Mouse (Mus musculus) cerebellum, adult 11 months (tissue): ENCODE results near the gene Fam217b.
A peak's percentile ranks its signal among the peaks of the same experiment; 100 is the strongest.

ENCODE experiments used
- DNase-seq: peaks from one replicate; pipeline ENCODE4 v3.0.0; 2022

The Fam217b gene

DNA sequence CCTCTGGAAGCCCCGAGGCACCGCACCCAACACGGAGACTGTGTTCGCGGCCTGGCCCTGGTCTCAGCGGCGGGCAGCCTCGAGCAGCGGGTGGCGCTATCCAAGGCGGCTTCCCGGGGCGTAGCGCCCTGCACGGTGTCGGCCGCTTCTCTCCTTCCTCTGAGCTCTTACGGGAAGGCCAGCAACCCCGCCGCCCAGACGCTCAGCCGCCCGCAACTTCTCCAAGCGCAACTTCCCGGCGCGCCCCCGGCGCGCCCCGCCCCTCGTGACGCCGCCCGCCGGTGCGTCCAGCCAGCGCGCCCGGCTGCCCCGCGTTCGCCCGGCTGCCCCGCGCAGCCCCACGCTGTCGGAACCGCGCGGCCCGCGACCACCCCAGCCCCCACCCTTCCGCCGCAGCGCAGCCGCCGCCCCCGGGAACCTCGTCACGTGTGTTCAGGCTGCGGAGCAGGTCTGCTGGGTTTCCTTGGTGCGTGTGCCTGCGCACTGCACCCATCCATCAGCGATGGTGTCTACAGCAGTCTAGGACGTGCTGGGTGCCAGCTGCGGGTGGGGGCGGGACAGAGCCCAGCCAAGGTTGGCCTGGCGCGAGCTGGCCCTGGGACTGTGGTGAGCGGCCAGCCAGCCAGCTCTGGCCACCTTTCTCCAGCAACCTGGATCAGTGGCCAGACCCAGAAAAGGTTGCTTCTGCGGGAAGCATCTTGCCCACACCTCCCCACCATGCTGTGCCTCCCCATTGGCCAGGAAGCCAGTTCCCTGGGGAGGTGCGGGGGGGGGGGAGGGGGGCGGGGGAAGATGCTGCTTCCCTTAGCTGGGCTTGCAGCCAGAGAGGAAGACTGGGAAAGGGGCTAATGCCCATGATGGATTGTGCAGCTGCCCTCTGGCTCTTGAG is at the start of gene Fam217b, which contains the start of gene Ppp1r3d:
Gene Fam217b (plus strand): TSS at position 264 of the 889 bp plus-strand sequence.
Gene Ppp1r3d (minus strand): TSS at position 212 of the 889 bp plus-strand sequence.
- DNase-seq = peak; percentile 25

DNA sequence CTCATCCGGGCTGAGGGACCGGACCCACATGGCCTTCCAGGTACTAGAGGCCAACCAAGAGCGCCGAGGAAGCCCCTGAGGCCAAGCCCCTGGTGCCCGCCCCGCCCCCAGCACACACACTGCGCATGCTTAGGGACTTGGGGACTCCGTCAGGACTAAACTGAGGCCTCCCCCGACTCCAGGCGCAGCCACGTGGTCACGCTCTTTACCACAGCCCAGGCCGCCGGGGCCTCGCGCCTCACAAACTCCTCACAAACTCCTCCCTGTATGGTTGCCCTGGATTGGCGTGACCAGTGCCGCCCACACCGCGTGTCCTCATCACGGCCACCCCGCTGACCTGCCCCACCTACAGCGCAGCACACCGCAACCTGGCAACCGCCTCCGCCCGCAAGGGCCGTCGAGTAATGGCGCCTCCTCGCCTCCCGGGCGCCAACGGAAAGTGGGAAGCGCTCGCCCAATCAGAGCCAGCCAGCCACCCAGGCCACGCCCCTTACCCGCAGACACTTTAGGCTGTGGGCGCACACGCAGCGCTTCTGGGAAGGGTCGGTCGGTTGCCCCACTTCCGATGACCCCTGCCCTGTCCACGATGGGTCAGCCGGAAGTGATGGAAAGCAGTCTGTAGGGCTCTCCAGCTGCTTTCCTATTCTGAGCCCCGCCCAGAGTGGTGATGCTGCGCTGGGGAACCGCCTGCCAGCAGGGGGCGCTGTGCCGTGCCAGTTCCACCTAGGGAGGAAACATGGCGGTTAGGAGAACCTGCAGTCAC is 7.1 kb upstream of the Fam217b start, which contains the start of gene Sycp2:
Gene Sycp2 (minus strand): TSS at position 633 of the 763 bp plus-strand sequence.
- no peak for DNase-seq

DNA sequence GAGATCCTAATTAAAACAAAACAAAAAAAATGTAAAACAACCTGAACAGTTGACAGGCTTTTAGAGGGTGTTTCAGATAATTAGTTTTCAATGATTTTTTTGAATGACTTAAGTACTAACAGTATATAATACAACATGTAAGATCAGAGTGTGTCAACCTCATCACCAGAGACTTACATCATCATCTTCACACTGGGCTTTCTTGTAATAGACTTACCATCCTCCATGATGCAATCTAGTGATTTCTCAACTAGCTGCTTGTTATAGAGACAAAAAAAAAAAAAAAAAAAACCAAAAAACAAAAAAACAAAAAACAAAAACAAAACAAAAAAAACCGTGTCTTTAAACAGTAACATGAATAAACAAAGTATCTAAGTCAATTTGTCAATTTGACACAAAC is 5.3 kb upstream of the Fam217b start:
- no peak for DNase-seq

DNA sequence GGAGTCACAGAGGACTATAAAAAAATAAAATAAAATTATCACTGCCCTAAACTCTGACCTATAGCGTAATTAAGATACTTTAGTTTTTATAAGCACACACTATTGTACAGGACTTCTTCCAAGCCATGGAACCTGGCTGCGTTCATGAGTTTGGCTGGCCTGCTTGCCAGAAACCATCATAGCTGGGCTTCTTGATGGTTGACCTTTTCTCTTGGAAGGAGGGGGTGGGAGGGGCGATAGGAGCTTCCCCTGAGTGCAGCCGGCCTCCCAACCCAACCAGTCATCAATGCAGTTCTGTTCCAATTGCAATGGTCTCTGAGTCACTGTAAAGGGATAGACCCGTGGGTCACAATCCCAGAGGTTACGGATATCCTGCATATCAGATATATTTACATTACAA is 4.0 kb upstream of the Fam217b start:
- DNase-seq = no peak

DNA sequence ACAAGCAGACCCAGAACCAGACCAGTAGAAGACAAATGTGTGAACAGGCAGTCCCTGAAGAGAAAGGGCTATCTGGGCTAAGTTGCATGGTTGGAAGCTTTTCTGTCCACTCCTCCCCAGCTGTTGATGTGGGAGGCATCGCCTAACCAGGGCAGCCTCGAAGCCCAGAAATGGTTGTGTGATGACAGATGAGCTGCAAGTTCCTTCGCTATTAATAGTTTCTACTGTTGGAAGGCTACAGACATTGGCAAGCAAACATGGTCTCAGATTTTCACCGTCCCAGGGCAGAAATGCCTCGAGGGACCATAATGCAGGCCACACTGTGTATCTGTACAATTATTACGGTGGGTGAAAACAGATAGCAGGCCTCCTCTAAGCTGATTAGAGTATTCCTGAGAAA is 1.7 kb upstream of the Fam217b start:
- no peak for DNase-seq

DNA sequence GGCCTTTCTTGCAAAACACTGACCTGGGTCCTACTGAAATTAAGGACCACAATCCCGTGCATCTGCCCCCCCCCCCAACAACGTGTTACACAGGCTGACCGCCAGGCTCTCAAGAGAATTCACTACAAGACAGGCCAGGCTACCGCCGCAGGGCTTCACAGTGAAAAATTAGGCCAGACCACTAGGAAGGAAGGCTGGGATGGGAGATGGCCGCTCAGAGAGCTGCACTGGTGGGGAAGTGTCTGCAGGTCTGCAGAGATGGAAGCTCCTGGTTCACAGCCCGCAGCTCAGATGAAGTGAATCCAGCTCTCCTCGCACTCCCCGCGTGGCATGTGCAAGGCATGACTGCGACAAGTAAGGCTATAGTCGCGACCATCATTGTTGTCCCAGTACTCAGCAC is 1.2 kb upstream of the Fam217b start:
- DNase-seq = no peak

DNA sequence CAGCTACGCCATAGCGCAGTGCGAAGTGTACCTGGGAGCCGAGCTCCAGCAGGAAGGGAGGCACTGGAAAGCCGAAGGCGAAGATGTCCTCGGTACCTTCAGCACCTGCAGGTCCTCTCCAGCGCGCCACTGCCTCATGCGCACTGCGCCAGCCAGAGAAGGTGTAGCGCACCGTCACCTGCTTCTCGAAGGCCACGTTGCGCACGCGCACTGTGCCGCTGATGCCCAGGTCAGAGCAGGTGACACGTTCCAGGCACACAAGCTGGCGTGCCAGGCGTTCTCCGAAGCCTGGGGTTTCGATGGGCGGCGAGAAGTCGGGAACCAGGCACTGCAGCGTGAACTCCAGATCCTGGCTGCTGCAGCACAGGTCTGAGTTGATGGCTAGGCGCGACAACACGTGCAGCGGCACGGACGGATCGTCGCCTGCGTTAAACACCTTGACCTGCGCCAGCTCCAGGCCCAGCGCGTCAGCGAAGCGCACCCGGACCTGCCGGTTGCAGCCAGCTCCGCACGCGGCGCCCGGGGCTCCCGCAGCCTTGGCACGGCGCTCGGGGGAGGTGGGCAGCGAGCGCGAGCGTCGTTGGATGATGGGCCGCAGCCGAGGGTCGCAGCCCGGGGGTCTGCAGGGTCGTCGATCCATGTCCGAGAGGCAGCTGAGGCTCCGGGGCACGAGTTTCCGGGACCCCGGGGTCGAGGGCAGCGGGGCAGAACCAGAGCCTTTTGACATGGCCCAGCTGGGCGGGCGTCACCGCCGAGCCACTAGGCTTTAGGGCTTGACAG is 653 bp upstream of the Fam217b start:
- DNase-seq = peak; percentile 26

DNA sequence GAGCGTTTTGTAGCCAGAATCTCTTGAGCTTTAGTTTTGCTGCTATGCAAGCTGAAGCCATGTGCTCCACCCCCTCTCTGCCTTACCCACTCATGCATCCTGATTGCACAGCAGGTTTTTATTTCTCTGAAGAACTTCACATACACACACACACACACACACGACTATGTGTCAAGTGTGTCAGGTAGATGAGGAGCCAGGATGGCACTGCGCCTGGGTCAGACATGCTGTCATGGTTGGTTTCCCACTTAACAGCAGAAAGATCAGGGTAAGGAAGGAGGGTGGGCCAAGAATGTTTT is 775 bp downstream of the Fam217b start:
- no peak for DNase-seq

DNA sequence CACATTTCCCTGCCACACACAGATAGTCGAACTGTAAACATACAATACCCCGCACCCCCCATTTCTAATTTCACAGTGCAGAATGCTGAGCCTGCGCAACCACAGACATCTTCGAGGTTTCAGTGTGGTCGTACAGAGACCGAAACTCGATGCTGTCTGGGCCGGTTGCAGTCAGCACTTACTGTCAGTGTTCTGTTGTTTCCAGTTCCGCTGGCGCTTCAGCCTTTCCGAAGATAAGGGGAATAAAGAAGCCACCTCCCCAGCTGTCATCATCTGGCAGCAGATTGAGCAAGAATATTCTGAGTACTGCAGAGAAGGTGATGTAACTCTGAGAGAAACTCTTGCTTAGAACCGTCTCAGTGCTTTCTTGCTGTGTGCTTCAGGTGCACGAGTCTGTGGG is 2.1 kb downstream of the Fam217b start:
- no peak for DNase-seq

DNA sequence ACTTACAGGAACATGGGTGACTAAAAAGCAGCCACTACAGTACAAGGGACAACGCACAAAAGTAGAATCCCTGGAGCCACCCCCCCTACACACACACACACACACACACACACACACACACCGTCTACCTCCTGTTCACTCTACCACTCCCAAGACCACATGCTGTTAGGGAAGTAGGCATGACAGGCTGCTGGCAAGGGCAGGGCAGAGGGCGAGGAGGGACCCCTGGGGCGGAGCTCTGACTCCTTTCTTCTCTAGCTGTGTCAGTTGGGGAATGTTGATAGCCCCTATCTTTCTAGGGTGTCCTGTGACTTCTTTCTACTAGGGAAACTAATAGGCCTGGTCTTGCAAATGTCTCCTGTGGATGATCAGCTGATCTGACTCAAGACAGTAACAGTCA is 2.6 kb downstream of the Fam217b start:
- no peak for DNase-seq

DNA sequence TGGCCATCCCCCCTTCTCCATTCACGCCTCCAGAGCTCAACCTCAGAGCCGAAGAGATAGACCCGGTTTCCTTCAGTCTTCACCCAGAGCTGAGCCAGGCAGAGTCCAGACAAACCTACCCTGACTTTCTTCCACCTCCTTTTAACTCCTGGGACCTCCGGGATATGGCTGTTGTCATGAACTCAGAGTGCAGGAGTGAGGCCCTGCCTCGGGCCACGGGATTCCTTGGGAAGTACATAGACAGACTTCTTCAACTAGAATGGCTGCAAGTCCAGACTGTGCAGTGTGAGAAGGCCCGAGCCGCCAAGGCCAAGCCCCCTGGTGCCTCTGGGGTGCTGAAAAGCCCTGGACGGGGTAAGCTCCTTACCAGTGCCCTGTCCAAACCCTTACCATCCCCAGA is 6.3 kb downstream of the Fam217b start:
- DNase-seq = no peak

DNA sequence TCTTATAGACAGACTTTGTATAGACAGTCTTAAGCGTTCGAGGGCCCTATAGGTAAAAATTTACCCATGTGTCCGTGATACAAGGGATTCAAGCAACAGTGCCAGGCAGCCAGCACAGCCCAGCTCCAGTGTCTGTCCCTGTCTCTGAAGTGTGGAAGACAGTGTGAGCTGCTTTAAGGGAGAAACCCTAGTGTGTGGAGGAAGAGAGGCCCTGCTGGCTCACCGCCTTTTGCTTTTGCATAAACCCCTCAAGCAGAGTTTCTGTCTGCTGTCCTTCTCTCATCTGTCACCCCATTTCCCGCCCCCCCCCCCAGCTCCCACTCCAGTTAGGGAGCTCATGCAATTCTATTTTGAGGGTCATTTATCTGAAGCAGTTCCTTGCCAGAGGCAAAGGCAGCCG is 7.3 kb downstream of the Fam217b start:
- DNase-seq = no peak

DNA sequence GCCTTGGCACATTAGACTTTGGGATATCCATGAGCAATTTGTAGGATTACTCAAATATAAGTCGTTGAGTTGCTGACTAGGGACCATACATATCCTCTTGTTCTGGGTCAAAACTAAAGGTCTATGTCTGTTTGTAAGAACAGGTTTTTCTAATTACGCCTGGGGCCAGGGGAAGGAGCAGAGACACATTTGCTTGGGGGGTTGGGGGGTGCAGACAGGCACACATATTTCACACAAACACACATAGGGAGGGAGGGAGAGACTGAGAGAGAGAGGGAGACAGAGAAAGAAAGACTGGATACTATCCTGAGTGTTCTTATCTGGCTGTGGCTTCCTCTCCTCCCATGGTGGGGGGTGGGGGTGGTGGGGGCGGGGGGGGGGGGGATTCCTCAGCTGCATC is 7.9 kb downstream of the Fam217b start:
- DNase-seq = no peak

DNA sequence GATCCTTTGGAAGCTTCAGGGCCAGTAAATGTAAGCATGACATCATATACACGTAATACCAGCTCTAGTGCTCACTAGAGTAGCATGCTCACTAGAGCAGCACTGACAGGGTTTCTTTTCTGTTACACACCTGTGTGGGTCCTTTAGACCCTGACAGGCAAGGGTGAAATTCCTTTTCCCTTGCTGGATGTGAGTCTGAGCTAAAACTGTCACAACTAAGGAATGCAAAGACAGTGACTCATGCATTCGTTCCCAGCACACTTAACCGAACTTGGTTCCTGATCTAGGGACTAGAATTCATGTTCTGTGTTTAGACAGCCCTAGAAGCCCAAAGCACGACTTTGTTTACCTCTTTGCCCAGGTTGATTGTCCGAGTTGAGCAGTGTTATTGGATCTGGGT is 8.9 kb downstream of the Fam217b start:
- DNase-seq = no peak

DNA sequence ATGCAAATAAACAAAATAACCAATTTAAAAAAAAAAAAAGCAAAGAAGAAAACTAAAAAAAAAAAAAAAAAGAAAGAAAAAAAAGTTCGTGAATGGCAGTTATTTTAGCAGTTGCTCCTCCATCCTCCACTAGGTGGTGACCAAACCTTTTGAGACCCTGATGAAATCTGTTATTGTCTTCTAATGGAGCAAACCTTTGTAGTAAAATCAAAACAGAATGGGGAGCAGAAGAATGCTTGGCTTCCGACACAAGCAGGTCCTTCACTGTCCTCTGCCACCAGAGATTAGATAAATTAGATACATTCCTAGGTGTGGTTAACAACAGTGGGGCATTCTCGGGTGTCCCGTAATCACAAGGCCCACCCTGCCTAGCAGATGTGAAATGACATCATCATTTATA is 11.9 kb downstream of the Fam217b start:
- DNase-seq = no peak

DNA sequence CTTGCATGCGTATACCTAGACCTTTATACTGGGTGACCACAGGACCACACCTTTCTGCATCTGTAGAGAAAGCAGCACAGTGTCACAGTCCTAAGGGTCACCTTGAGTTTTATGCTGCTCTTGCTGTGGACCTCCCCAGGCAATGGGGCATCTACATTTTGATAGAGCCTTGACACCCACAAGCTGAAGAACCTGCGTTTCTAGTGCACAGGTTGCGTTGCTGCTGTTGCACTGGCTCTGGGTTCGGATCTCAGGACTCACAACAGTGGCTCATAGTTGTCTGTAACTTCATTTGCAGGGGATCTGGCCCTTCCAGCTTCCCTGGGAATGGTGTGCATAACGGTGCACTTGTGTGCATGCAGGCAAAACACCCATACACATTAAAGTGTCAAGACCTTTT is 12.9 kb downstream of the Fam217b start:
- DNase-seq = no peak

DNA sequence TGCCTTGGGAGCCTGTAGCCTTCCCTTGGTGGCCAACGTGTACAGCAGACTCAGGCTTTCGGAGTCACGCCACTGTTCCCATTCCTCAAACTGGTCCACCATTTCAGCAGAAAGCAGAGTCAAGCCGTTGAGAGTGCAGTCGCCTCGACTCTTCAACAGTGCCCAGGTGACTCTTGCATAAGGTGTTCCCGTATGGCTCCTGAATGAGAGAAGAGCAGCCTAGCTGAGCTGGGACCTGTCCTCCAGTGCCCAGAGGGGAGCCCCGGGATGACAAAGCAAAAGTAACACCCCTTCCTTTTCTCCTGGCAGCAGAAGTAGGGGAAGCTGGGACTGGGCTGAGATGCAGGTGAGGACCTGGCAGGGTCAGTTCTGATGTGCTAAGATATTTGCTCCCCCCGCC is 13.9 kb downstream of the Fam217b start:
- no peak for DNase-seq

DNA sequence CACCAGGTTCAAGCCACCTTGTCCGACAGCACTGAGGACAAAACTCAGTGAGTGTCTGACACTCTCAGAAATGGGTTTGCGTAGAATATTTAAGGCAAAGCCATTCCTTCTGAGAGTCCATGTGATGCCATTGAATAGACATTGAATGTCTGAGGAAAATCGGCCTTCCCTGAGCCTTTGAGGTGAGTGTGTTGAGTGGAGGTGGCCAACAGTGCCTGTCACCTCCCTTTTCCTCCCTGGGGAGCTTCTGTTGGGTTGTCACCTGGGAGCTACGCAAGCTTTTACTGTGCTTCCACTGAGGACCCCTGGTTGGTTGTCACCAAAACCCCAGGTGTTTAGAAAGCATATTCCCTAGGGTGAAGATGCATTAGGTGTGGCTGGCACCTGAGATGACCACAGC is 14.4 kb downstream of the Fam217b start:
- DNase-seq = no peak

DNA sequence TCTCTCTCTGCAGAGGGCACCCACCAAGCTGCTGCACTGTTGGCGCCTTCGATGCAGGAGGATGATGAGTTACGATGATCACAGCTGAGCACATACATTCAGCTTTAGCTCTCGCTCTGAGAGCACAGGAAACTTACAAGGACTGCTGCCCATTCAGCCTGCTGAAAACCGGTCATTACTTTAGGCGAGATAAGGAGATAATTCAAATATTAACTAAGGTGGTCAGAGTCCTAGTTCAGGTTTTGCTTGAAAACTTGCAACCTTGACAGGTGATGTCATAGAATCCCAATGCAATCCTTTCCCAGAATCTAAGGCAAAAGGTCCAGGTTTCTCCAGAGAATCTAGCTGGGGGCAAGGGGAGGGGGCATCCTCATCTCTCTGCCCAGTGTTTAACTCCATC is 15.1 kb downstream of the Fam217b start:
- DNase-seq = no peak

DNA sequence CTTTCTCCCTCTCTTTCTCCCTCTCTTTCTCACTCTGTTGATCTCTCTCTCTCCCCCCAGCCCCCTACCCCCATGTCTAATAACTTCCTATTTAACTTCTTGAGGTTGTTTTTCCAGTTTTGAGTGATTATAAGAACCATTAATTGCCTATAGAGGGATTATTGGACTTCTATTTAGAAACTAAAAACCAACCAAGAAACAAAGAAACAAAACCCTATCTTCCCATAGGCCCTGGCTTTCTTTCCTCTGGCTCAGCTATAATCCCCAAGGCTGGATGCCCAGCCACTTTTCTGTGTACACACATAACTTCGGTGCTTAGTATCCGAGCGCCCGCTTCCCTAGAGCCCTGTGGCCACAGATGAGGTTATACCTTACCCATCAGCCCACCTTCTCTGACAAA is 15.9 kb downstream of the Fam217b start, which contains the start of gene Cdh26:
Gene Cdh26 (plus strand): TSS at position 301 of the 400 bp plus-strand sequence.
- no peak for DNase-seq

DNA sequence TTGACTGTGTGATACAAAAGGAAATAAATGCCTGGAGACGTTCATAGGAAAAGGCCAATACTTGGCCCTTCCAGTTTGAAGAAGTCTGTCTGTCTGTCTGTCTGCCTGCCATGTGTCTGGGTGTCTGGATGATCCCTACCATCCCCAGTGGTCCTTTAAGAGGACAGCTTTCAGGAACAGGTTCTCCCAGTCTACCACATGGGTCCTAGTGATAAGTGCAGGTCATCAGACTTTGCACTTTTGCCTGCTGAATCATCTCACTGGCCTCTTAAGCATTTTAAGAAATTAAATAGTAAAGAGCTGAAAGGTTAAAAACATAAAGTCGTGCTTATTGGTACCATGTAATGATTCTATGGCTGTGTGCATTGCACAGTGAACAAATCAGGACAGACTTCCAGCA is 19.2 kb downstream of the Fam217b start:
- no peak for DNase-seq

DNA sequence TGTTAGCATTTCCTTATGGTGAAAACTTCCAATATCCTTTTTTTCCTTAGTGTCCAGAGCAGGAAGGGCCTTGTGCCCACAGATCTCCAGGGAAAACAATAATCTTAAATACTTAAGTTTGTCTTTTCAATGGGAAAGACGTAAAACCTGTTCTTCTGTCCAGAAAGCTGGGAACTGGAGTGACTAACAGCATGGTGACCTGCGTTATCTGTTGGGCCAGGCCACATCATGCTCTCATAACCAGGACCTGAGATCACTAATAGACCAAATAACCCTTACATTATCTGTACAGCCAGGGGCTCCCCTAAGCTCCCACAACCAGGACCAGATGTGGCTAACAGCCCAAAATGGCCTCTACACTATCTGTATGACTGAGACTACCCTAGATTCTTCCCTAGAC is 19.6 kb downstream of the Fam217b start:
- DNase-seq = no peak

DNA sequence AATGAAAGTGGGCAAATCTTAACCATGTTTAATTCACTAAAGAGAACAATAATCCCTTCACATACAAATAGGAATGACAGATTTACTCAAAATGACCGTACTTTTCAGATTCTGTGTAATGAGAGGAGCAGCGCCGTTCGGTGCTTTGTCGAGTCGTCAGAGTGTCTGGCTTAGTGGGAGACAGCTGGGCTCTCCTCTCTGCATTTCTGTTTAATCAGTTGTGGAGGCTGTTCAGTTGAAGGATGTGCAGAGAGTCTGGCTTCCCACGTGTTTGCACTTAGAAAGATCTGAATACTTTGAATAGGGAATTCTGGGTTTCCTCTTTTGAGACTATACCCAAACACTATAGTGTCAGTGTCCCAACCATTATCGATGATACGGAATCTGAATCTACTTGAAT is 23.0 kb downstream of the Fam217b start:
- DNase-seq = no peak
